Mouse (Mus musculus): ENCODE measurements around the gene Arsk. TPM values are rescaled to one million over a fixed set of nuclear protein-coding genes. Genes with fewer than 3 reads are reported as not detected.

Gene Arsk
- polyA plus RNA-seq (2012; rRNA removed), result 1.5 and 2.5 TPM in 2 replicates

DNA sequence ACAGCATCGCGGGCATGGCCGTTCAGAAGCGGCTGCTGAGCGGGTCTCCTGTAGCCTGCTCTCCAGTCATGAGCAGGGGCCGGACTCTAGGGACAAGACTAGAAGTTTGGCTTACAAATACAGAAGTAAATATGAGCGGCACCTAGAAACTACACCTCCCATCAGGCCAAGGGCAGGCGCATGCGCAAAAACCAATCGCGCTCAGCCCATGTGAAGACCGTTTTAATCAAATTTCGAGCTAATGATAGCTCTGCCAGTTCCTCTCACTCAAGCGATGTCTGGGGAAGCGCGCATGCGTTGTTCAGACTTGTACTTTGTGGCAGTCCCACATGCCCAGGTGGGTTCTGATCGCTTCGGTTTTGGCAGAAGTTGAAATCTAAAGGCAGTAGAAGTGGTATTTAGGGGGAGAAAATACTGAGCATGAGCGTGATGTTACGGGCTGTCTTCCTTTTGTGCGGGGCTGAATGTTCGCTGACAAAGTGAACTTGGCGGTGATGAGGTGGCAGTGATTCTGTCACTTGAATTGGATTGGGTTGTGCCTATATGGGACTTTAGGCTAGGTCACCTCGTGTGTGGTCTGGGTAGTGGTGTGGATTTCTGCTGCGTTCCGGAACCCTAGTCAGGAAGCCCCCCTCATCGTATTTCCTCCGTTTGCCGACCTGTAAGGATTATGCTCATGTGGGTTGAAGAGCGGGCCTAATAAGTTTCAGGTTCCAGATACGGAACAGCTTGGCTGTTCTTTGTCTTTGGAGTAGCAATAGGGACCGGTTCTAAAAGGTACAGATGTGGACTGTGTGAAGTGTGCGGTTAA is at the start of gene Arsk, which contains the start of gene Ttc37:
TSS of gene Arsk (minus strand) at position 168 of the 811 bp plus-strand sequence.
TSS of gene Ttc37 (plus strand) at position 242 of the 811 bp plus-strand sequence.
- under 1% methylated on average over 34 of the region's 34 CpGs for WGBS
- DNase-seq (ENCODE audit: low read depth, low spot score), result peak; percentile 82

- 90% methylated on average over 12 of the region's 12 CpGs for WGBS
- no peak for DNase-seq (ENCODE audit: low read depth, low spot score)
Observed at GRCm38 (mm10) chr13:76141117-76141808, 42.8 kb upstream of the Arsk start.

DNA sequence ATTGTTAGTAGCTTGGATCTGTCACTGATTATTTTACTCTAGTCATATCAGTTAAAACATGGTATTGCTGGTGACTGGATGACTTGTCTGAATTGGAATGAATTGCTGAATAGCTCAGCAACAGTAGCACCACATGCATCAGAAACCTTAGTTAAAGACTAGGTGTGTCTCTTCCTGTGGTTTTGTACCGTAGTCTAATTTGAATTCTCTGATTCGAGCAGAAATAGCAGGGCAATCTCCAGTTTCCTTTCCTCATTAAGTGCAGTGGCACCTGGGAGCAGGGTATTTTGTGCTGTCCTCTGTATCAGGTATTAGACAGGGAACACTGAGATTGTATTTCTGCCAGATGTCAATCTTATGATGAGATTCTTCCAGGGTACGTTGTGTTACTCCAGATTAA is 40.4 kb upstream of the Arsk start:
- WGBS, result 74% methylated on average over 3 of the region's 3 CpGs
- no peak for DNase-seq (ENCODE audit: low read depth, low spot score)

- no peak for DNase-seq (ENCODE audit: low read depth, low spot score)
- 82% methylated on average over 4 of the region's 4 CpGs for WGBS
Observed at GRCm38 (mm10) chr13:76132415-76132814, 34.0 kb upstream of the Arsk start.

GRCm38 (mm10) chr13:76128799-76129198 is 30.3 kb upstream of the Arsk start:
- WGBS, result 91% methylated on average over 4 of the region's 4 CpGs
- no peak for DNase-seq (ENCODE audit: low read depth, low spot score)

- WGBS, result 74% methylated on average over 18 of the region's 18 CpGs
- DNase-seq (ENCODE audit: low read depth, low spot score), result no peak
Observed at GRCm38 (mm10) chr13:76109069-76109824, 10.8 kb upstream of the Arsk start.

DNA sequence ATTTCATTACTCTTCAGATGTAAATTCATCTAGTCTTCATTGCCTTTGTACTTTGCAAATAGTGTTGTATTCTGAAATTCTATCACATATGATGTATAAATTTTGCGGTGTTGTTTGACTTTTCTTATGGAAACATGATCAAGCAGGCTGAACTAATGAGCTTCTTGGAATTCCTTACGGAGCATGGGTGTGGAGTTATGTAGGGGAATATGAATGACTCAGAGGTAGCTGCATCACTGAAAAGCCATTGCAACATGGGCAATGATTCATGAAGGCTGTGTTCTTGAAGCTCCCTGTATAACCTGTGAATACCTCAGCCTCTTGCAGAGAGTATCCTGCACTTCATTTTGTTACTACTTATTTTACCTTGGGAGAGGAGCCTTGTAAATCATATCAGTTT is 3.5 kb upstream of the Arsk start:
- DNase-seq (ENCODE audit: low read depth, low spot score), result no peak
- WGBS, result 95% methylated on average over 2 of the region's 2 CpGs

DNA sequence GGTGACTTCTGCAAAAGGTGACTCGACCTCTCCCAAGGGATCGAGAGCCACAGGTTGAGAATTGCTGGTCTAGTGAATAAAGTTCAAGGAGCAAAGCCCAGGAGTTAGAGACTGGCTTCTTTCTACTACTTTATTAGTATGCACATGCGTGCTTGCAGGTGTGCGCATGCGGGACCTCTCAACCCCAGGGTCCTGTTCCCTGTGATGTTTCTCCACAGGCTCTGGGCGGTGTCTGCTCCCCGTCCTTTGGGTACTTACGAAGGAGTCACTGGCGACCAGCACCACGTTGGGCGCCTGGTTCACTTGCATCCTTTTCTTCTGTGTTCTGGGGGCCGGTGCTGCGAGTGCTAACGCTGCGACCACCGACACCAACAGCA is 356 bp downstream of the Arsk start:
- WGBS, result 2% methylated on average over 16 of the region's 16 CpGs
- DNase-seq (ENCODE audit: low read depth, low spot score), result peak; percentile 21

GRCm38 (mm10) chr13:76074323-76074722 is 24.1 kb downstream of the Arsk start:
- no peak for DNase-seq (ENCODE audit: low read depth, low spot score)
- WGBS, result 71% methylated on average over 1 of the region's 1 CpGs

DNA sequence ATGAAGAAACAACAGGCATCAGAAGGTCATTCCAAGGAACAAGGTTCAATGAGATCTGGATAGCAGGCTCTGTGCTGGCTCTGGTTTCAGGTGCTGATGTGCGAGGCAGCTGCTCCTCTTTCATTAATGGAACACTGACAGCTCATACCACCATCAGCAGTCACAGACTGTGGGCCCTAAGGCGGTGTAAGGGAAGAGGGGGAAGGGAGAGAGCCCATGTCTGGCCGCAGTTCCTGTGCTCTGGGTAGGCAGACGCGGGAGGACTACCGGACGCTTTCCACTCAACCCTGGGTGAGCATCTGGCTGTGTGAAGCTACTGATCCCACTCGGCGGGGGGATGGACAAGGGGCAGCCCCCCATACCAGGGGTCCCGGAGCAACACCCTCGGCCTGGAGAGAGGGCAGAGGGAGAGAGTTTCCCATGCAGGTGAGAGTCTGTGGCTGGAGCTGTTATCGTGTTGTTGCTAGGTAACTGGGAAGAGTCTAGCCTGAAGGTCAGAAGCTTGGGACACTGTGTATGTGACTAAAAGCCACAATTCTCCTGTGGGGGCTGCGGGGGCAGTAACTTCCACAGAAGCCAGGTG is 34.0 kb downstream of the Arsk start:
- WGBS, result 90% methylated on average over 13 of the region's 13 CpGs
- DNase-seq (ENCODE audit: low read depth, low spot score), result no peak

DNA sequence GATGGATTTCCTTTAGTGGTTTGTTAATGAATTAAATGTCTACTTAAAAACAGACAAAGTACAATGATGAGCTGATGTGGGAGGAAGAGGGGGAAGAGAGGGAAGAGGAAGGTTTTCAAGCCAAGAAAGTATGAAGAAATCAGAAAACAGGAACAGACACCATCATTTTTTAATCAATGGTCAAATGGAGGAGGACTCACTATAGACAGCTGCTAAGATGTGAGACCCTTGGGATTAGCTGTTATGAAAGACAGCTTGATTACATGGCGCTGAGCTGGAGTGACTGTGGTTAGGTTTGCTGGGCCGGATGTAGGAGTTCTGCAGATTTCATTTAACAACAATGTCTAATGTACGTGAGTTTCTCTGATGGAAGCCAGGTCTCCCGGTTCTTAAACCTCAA is 34.9 kb downstream of the Arsk start:
- 90% methylated on average over 4 of the region's 4 CpGs for WGBS
- no peak for DNase-seq (ENCODE audit: low read depth, low spot score)

DNA sequence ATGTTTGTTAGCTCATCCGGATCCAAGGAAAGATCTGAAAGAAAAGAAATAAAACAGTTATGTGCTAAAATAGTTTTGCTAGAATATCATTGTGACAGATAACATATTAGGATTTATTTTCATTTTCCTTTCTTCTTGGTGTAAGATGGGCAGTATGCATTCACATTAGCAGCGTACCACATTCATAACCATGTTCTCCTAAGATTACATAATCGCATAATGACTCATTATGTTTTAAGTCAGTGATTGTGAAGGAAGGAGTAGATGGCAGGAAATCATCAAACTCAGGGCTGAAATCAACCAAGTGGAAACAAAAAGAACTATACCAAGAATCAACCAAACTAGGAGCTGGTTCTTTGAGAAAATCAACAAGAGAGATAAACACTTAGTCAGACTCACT is 35.9 kb downstream of the Arsk start:
- 91% methylated on average over 3 of the region's 3 CpGs for WGBS
- no peak for DNase-seq (ENCODE audit: low read depth, low spot score)

DNA sequence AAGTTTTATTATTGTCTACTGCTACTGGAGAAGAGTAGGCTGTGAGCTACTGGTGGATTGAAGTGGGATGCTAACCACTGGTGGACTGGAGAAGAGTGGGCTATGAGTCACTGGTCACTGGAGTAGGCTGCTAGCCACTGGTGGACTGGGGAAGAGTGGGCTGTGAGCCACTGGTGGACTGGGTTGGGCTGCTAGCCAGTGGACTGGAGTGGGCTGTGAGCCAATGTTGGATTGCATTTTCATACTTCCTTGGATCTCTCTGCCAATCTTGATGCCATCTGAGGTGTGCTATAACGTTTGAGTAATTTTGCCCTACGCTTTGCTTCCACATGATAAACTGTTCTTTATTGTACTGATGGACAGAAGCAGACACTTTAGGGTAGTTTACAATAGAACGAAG is 36.3 kb downstream of the Arsk start:
- DNase-seq (ENCODE audit: low read depth, low spot score), result no peak
- 68% methylated on average over 3 of the region's 3 CpGs for WGBS

GRCm38 (mm10) chr13:76059591-76059990 is 38.9 kb downstream of the Arsk start:
- no peak for DNase-seq (ENCODE audit: low read depth, low spot score)
- 77% methylated on average over 4 of the region's 4 CpGs for WGBS

DNA sequence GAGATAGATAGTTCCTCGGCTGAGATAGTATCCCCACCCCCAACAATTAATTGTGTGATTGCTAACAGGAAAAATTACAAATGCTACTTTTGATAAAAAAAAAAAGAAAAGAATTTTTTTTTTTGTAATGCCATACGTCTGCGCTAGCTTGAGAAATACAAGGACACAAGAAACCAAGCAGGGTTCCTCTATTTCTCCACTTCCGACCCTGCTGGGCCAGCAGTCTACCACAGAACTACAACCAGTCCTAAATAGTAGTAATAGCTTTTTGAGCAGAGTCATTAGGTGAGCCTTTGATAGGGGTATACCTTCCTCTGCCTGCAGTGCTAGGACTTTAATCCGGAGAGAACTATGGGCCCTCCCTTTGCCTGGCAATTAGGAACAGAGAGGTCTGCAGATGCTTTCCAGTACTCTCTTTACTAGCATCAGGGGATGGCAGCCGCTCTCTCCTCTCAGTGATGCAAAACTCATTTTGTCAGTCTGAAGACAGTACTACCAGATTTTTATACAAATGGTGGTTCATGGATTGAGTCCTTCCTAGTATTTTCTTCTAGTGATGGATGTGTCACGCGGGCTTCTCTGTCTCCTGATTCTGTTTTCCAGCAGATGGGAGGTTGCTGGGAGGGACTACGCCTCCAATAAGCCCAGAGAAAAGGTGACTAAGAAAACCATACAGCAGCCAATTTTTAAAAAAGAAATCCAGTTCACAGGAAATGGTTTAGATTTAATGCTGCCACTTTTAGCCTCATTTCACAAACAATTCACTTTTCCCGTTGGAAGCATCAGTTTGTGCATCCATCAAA is 41.0 kb downstream of the Arsk start:
- DNase-seq (ENCODE audit: low read depth, low spot score), result no peak
- WGBS, result 74% methylated on average over 10 of the region's 10 CpGs

- no peak for DNase-seq (ENCODE audit: low read depth, low spot score)
- WGBS, result 19% methylated on average over 10 of the region's 10 CpGs
Observed at GRCm38 (mm10) chr13:76056896-76057266, 41.6 kb downstream of the Arsk start, which contains the start of gene Gpr150. Gpr150 (minus strand) TSS chr13:76056996.

DNA sequence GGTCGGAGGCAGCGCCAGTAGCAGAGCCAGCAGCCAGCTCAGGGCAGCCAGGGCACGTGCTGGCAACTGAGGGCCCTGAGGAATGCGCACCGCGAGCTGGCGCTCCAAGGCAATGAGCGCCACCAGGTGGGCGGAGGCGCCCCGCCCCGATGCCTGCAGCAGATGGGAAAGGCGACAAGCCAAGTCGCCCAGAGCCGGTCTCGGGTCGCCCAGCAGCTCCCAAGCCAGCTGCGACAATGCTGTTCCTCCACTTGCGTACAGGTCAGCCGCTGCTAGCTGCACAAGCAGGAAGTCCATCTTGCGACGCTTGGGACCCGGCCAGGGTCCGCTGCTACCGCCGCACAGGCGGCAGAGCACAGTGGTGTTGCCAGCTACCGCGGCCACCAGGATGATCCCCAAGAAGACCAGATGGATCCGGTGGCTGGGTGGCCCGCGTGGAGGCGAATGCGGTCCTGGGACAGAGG is 42.2 kb downstream of the Arsk start:
- peak; percentile 16 for DNase-seq (ENCODE audit: low read depth, low spot score)

GRCm38 (mm10) chr13:76055391-76056232 is 42.8 kb downstream of the Arsk start:
- 2% methylated on average over 59 of the region's 59 CpGs for WGBS
- DNase-seq (ENCODE audit: low read depth, low spot score), result no peak

More for the DNA sequence above, 42.2 kb downstream of the Arsk start:
- under 1% methylated on average over 34 of the region's 34 CpGs for WGBS
